Comparison of ENCODE assay signal across 9 mouse cellular contexts in genomic region chr4:135267521-135267920, GRCm38 (mm10). TPM values are rescaled to one million over a fixed set of nuclear protein-coding genes. Genes with fewer than 3 reads are reported as not detected.
DNase-seq lines count a peak whose midpoint lies in the region; ATAC-seq lines count a peak whose summit lies in the region.
"Had no signal": no experiment of that assay in that cellular context is flagged by ENCODE, and none has a peak within 500 bp of the region (broad histone marks: within the 10 kb centered on the region; RNA-seq: fewer than 3 reads in every experiment).

No protein-coding gene starts in this region.

- H3K4me2 ChIP-seq in liver, embryonic 11.5 days = peak overlapping the region; percentile 35
- peak overlapping the region; percentile 15 for H3K4me2 ChIP-seq in forebrain, embryonic 14.5 days (ENCODE audit: low read length)
- H3K4me2 ChIP-seq in limb, embryonic 13.5 days (replicated peaks) = peak overlapping the region; percentile 33
- peak overlapping the region; percentile 6 for H3K4me2 ChIP-seq in neural tube, embryonic 14.5 days (ENCODE audit: low read depth, low read length)

- 0 out of 2 replicates have a peak overlapping the region, but pooled peaks have one; percentile 19 for H3K27ac ChIP-seq in liver, embryonic 11.5 days (ENCODE audit: low read depth, low read length)
- H3K27ac ChIP-seq in forebrain, embryonic 14.5 days (ENCODE audit: low read depth, low read length) = no peak overlapping the region
- no peak overlapping the region for H3K27ac ChIP-seq in limb, embryonic 13.5 days
- H3K27ac ChIP-seq in neural tube, embryonic 14.5 days (ENCODE audit: low read depth, low read length) = no peak overlapping the region

- no peak for ATAC-seq in liver, embryonic 11.5 days (replicated peaks; ENCODE audit: low FRiP score)
- ATAC-seq in forebrain, embryonic 14.5 days = no peak
- no peak for ATAC-seq in limb, embryonic 13.5 days (ENCODE audit: low FRiP score, low read depth)
- ATAC-seq in neural tube, embryonic 14.5 days (ENCODE audit: low read depth) = no peak

- WGBS in liver, embryonic 11.5 days = 67% methylated on average over 8 of the region's 8 CpGs
- WGBS in forebrain, embryonic 14.5 days = 35% methylated on average over 8 of the region's 8 CpGs
- WGBS in limb, embryonic 13.5 days = 62% methylated on average over 8 of the region's 8 CpGs
- WGBS in neural tube, embryonic 14.5 days = 26% methylated on average over 8 of the region's 8 CpGs

- no peaks in the 10 kb centered on the region for H3K27me3 ChIP-seq in liver, embryonic 11.5 days (replicated peaks; ENCODE audit: control insufficient read depth, insufficient read depth, low read length)
- no peaks in the 10 kb centered on the region for H3K27me3 ChIP-seq in forebrain, embryonic 14.5 days (replicated peaks; ENCODE audit: control insufficient read depth, insufficient read depth, low read length)
- H3K27me3 ChIP-seq in limb, embryonic 13.5 days = no peaks in the 10 kb centered on the region
- H3K27me3 ChIP-seq in neural tube, embryonic 14.5 days (ENCODE audit: control insufficient read depth, insufficient read depth, low read length) = no peaks in the 10 kb centered on the region

- no peaks in the 10 kb centered on the region for H3K36me3 ChIP-seq in liver, embryonic 11.5 days (ENCODE audit: control insufficient read depth, insufficient read depth, low read length)
- H3K36me3 ChIP-seq in forebrain, embryonic 14.5 days (ENCODE audit: control insufficient read depth, insufficient read depth, low read length) = 0 out of 2 replicates have a peak, but pooled peaks cover under 1% of the 10 kb centered on the region
- peaks cover 2% of the 10 kb centered on the region; the same call in 1 of the 2 replicates for H3K36me3 ChIP-seq in limb, embryonic 13.5 days
- H3K36me3 ChIP-seq in neural tube, embryonic 14.5 days (ENCODE audit: control insufficient read depth, insufficient read depth, low read length) = no peaks in the 10 kb centered on the region

- H3K4me3 ChIP-seq in liver, embryonic 11.5 days (ENCODE audit: low read depth, low read length) = no peak overlapping the region
- H3K4me3 ChIP-seq in forebrain, embryonic 14.5 days (ENCODE audit: low read depth, low read length) = no peak overlapping the region
- no peak overlapping the region for H3K4me3 ChIP-seq in limb, embryonic 13.5 days
- no peak overlapping the region for H3K4me3 ChIP-seq in neural tube, embryonic 14.5 days (ENCODE audit: low read depth, low read length)

- no peaks in the 10 kb centered on the region for H3K9me3 ChIP-seq in liver, embryonic 11.5 days (ENCODE audit: control insufficient read depth, low read length)
- no peaks in the 10 kb centered on the region for H3K9me3 ChIP-seq in forebrain, embryonic 14.5 days (replicated peaks; ENCODE audit: control insufficient read depth, low read length)
- no peaks in the 10 kb centered on the region for H3K9me3 ChIP-seq in limb, embryonic 13.5 days
- H3K9me3 ChIP-seq in neural tube, embryonic 14.5 days (ENCODE audit: control insufficient read depth, low read length) = no peaks in the 10 kb centered on the region

- no peak overlapping the region for H3K9ac ChIP-seq in liver, embryonic 11.5 days (ENCODE audit: low read depth, low read length)
- no peak overlapping the region for H3K9ac ChIP-seq in forebrain, embryonic 14.5 days (ENCODE audit: low read length)
- H3K9ac ChIP-seq in limb, embryonic 13.5 days = peak overlapping the region; percentile 8; the same call in 1 of the 2 replicates
- H3K9ac ChIP-seq in neural tube, embryonic 14.5 days (replicated peaks; ENCODE audit: low read depth, low read length) = no peak overlapping the region

- no peak for DNase-seq in liver, embryonic 11.5 days (ENCODE audit: low spot score)
- no peak for DNase-seq in liver
- DNase-seq in forebrain, embryonic 14.5 days (ENCODE audit: low spot score) = no peak
- DNase-seq in cerebellum, postnatal 4 days (ENCODE audit: low spot score in 2 of 2) = no peak
- no peak for DNase-seq in embryo, embryonic 9.5 days (ENCODE audit: extremely low spot score)
- no peak for DNase-seq in urinary bladder, postnatal 4 days (ENCODE audit: low spot score in 2 of 2)
- DNase-seq: thymus, adult 2 months had no signal

- H3K4me1 ChIP-seq in liver, embryonic 11.5 days (replicated peaks; ENCODE audit: control insufficient read depth, insufficient read depth, low read length) = peaks cover 44% of the 10 kb centered on the region
- H3K4me1 ChIP-seq in forebrain, embryonic 14.5 days (ENCODE audit: control insufficient read depth, insufficient read depth, low read length) = peaks cover 42% of the 10 kb centered on the region
- H3K4me1 ChIP-seq in limb, embryonic 13.5 days = peaks cover 62% of the 10 kb centered on the region
- peaks cover 27% of the 10 kb centered on the region for H3K4me1 ChIP-seq in neural tube, embryonic 14.5 days (ENCODE audit: control insufficient read depth, insufficient read depth, low read length)

RNA-seq across cellular contexts. Expression of gene Clic4, which starts 5.1 kb away (rescaled TPM):
- 149 and 176 TPM in 2 replicates for polyA plus RNA-seq in liver, embryonic 11.5 days (2014; fragmentation: Nextera tagmentation; extraction: Ambion mirVana)
- 74.1 and 74.4 TPM in 2 replicates for polyA plus RNA-seq in forebrain, embryonic 14.5 days (2014; fragmentation: Nextera tagmentation; extraction: Ambion mirVana)
- 137 and 146 TPM in 2 replicates for polyA plus RNA-seq in limb, embryonic 13.5 days (2015; fragmentation: Nextera tagmentation; extraction: Ambion mirVana)
- polyA plus RNA-seq in neural tube, embryonic 14.5 days (2014; fragmentation: Nextera tagmentation; extraction: Ambion mirVana) = 27.5 and 48.5 TPM in 2 replicates
